Mouse (Mus musculus): ENCODE results near the gene Erich6b.

Gene Erich6b

DNA sequence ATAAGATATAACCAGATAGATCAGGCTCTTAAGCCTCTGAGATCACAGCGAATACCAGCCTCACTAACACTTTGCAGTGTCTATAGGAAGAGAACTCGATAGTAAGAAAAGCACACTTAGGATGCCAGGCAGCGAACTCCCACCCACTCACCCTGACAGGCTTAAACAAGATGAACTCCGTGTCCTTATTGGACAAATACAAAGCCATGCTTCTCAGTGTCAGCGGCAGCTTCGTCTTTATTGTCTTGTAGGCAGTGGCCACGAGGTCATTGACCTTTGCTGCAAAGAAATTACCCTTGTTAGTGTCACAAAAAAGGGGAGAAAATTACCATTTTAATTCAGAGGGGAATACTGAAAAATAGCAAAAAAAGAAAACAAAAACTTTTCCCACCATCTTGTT is 65.7 kb downstream of the Erich6b start:
- DNase-seq (ENCODE audit: low spot score in 2 of 2) = no peak

DNA sequence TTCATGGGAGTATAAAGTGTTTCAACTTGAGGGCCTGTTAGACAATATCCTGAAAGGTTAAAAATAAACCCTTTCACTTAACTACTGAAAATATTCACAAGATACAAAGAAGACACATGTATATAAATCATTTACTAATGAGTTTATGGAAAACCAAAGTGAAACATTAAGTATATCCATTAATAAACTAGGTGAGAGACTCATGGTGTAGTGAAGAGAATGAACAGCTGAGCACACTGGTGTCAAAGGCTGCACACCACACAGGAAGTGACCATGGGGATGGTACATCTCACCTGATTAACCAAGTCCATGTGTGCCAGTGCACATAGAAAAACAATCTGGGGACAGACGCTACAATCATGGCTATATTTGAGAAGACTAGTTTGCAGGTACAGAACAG is 66.9 kb downstream of the Erich6b start:
- no peak for DNase-seq (ENCODE audit: low spot score in 2 of 2)

- DNase-seq (ENCODE audit: low spot score in 2 of 2) = no peak
Measured at GRCm38 (mm10) chr14:75711731-75712130, 69.7 kb downstream of the Erich6b start.

DNA sequence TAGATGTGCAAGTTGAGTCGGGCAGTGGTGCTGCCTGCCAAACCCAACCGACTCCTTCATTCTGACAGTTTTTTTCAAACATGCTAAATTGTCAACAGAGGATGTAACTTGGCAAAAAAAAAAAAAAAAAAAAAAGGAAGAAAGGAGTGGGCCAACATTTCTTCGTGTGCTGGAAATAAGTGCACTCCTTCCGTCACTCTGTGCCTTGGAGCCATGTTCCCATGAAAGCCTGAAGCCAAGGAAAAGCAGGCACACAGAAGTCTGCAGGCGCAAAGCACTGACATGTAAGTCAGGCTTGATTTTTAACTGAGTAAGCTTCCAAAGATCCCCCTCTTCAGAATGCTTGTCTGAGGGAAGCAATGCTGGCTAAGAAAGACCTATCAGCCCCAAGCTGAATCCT is 70.6 kb downstream of the Erich6b start:
- DNase-seq (ENCODE audit: low spot score in 2 of 2) = no peak

DNA sequence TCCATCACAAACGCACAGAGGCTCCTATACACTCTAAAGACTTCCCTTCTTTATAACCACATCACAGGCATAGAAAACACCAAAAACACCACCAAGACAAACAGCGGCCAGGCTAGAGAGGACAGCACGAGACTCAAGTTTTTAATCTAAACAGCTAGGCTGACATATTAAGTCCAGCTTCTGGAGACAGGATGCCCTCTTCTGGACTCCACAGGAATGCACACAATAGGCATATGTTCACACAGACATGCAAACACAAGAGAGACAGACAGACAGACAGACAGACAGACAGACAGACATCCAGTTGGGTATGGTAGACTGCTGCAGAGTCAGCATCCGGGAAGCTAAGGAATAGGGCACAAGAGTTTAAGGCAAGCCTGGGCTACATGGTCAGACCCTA is 71.6 kb downstream of the Erich6b start:
- no peak for DNase-seq (ENCODE audit: low spot score in 2 of 2)

GRCm38 (mm10) chr14:75716410-75716809 is 74.4 kb downstream of the Erich6b start:
- no peak for DNase-seq (ENCODE audit: low spot score in 2 of 2)

Data from right cerebral cortex, postnatal 10 days (tissue).